Mouse (Mus musculus): ENCODE results near the gene Dapk1. TPM values are rescaled to one million over a fixed set of nuclear protein-coding genes. Genes with fewer than 3 reads are reported as not detected.

Dapk1 gene
- total and polyA plus RNA-seq, 3 experiments = 26.0 to 27.1 (median 26.3) TPM

DNA sequence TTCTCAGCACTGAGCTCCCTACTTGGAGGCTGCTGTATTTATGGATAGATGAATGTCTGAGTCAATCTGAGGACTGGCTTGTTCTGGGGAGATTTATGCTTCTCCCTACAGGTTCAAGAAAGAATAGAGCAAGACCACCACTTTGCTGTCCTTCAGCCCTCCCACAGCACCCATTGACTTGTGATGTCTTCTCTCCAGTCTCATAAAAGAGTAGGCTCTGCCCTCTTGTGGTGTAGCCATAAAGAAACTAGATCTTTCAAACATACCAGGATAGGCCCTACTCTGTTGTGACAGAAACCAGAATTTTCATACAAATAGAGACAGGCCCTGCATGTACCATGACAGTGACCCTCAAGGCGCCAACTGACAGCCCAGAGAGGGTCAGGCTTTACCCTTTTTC, 145.5 kb downstream of the Dapk1 start:
- Histone ChIP-seq H3K27me3 (ENCODE audit: control insufficient read depth, insufficient read depth, low read length) (no peaks in the 10 kb centered on the region), H3K27ac (no peak overlapping the region), H3K4me3 (no peak overlapping the region), H3K9ac (ENCODE audit: low read depth, low read length) (no peak overlapping the region), H3K4me1 (ENCODE audit: control insufficient read depth, insufficient read depth, low read length) (peaks cover 6% of the 10 kb centered on the region), H3K79me2 (replicated peaks; ENCODE audit: control insufficient read depth, insufficient read depth, low read length) (no peaks in the 10 kb centered on the region), H3K36me3 (ENCODE audit: control insufficient read depth, insufficient read depth, low read length) (no peaks in the 10 kb centered on the region)
- TF ChIP-seq CTCF (IDR thresholded peaks at IDR 0.05) = no peak
- TF ChIP-seq EP300 (IDR thresholded peaks at IDR 0.05; ENCODE audit: insufficient read depth, low read depth, low read length) = no peak
- TF ChIP-seq POLR2A (IDR thresholded peaks at IDR 0.05; ENCODE audit: insufficient read depth, low read depth, low read length) = no peak
- intact Hi-C loops (cut with DNase I) = no loop called here
- no peak for DNase-seq
- WGBS = 87% methylated on average over 1 of the region's 1 CpGs

DNA sequence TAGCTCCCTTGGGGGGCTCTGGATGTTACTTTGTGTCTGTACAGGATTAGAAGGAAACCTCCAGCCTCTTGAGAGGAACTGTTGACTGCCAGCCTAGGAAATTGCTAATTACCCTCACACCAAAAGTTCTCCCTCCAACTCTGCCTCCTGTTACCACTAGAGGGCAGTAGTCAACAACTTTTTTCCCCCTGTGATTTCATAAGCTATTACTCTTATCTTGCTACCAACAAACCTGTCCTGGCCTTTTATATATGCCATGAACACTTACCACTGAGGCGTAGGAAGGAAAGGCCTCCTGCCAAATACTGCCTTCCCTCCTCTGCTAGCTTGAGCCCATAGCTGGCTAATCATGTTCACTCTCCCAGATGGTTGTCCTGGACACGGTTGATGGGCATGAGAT, 146.8 kb downstream of the Dapk1 start:
- TF ChIP-seq CTCF (IDR thresholded peaks at IDR 0.05) (peak; percentile 71), POLR2A (IDR thresholded peaks at IDR 0.05; ENCODE audit: insufficient read depth, low read depth, low read length) (no peak), EP300 (IDR thresholded peaks at IDR 0.05; ENCODE audit: insufficient read depth, low read depth, low read length) (no peak)
- H3K27ac ChIP-seq = no peak overlapping the region
- 96% methylated on average over 2 of the region's 2 CpGs for WGBS
- intact Hi-C loops (cut with DNase I) = no loop called here
- H3K79me2 ChIP-seq (replicated peaks; ENCODE audit: control insufficient read depth, insufficient read depth, low read length) = no peaks in the 10 kb centered on the region
- no peak overlapping the region for H3K9ac ChIP-seq (ENCODE audit: low read depth, low read length)
- no peaks in the 10 kb centered on the region for H3K36me3 ChIP-seq (ENCODE audit: control insufficient read depth, insufficient read depth, low read length)
- H3K27me3 ChIP-seq (ENCODE audit: control insufficient read depth, insufficient read depth, low read length) = no peaks in the 10 kb centered on the region
- H3K4me3 ChIP-seq = no peak overlapping the region
- peaks cover 5% of the 10 kb centered on the region for H3K4me1 ChIP-seq (ENCODE audit: control insufficient read depth, insufficient read depth, low read length)
- no peak for DNase-seq

DNA sequence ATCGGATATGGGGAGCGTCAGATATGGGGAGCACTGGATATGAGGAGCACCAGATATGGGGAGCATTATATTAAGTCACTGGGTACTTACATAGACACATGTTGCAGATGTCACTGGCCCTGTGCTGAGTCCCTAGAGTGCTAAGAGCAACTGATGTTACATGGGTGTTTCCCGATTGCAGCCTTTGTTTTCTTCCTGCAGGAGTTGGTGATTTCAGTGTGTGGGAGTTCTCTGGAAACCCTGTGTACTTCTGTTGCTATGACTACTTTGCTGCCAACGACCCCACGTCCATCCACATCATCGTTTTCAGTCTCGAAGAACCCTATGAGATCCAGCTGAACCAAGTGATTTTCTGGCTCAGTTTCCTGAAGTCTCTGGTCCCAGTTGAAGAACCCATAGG, 149.2 kb downstream of the Dapk1 start:
- H3K4me3 ChIP-seq = no peak overlapping the region
- TF ChIP-seq CTCF (IDR thresholded peaks at IDR 0.05) = no peak
- no peak for TF ChIP-seq EP300 (IDR thresholded peaks at IDR 0.05; ENCODE audit: insufficient read depth, low read depth, low read length)
- no peak for TF ChIP-seq POLR2A (IDR thresholded peaks at IDR 0.05; ENCODE audit: insufficient read depth, low read depth, low read length)
- H3K27ac ChIP-seq = no peak overlapping the region
- H3K4me1 ChIP-seq (ENCODE audit: control insufficient read depth, insufficient read depth, low read length) = peaks cover 2% of the 10 kb centered on the region; the same call in 1 of the 2 replicates
- no peaks in the 10 kb centered on the region for H3K27me3 ChIP-seq (ENCODE audit: control insufficient read depth, insufficient read depth, low read length)
- DNase-seq = no peak
- intact Hi-C loops (cut with DNase I) = no loop called here
- WGBS = 68% methylated on average over 7 of the region's 7 CpGs
- H3K36me3 ChIP-seq (ENCODE audit: control insufficient read depth, insufficient read depth, low read length) = no peaks in the 10 kb centered on the region
- no peaks in the 10 kb centered on the region for H3K79me2 ChIP-seq (replicated peaks; ENCODE audit: control insufficient read depth, insufficient read depth, low read length)
- H3K9ac ChIP-seq (ENCODE audit: low read depth, low read length) = no peak overlapping the region

DNA sequence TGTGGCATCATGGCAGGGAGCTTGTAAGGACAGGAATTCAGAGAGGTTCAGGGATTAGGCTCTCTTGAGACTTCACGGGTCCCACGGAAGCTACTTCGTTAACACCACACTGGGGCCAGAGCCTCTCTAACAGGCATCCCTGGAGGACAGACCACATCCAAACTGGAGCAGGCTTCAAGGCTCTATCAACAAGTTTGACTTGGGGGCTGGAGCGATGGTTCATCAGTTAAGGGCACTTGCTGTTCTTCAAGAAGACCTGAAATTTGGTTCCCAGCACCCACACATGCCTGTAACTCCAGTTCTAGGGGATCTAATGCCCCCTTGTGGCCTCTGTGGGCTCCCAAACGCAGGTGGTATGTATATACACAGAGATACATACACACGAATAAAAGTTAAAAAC, 151.5 kb downstream of the Dapk1 start:
- TF ChIP-seq CTCF (IDR thresholded peaks at IDR 0.05) = no peak
- no peak for TF ChIP-seq POLR2A (IDR thresholded peaks at IDR 0.05; ENCODE audit: insufficient read depth, low read depth, low read length)
- no peak for TF ChIP-seq EP300 (IDR thresholded peaks at IDR 0.05; ENCODE audit: insufficient read depth, low read depth, low read length)
- Histone ChIP-seq H3K27ac (no peak overlapping the region), H3K27me3 (ENCODE audit: control insufficient read depth, insufficient read depth, low read length) (no peaks in the 10 kb centered on the region), H3K79me2 (replicated peaks; ENCODE audit: control insufficient read depth, insufficient read depth, low read length) (no peaks in the 10 kb centered on the region), H3K4me1 (ENCODE audit: control insufficient read depth, insufficient read depth, low read length) (peaks cover 2% of the 10 kb centered on the region; the same call in 1 of the 2 replicates), H3K9ac (ENCODE audit: low read depth, low read length) (no peak overlapping the region), H3K36me3 (ENCODE audit: control insufficient read depth, insufficient read depth, low read length) (no peaks in the 10 kb centered on the region), H3K4me3 (no peak overlapping the region)
- WGBS = 97% methylated on average over 6 of the region's 6 CpGs
- no peak for DNase-seq
- intact Hi-C loops (cut with DNase I) = no loop called here

DNA sequence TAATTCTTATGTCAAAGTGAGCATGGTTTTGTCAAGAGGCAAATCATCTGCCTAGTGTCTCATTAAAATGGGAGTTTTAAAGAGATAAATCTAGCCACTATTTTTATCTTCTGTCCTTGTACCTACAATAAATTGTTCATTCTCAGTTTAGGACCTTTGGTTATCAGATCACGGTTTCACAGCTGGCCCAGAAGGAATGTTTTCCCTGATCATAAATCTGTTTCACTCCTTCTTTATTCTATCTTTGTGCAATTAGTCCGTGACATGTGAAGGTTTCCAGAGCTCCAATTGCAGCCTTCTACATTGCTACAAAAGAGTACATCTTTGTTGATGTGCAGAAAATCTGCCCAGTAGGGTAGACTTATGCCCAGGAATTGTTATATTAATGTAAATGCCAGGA, 153.5 kb downstream of the Dapk1 start:
- no peak for TF ChIP-seq CTCF (IDR thresholded peaks at IDR 0.05)
- no peak for TF ChIP-seq POLR2A (IDR thresholded peaks at IDR 0.05; ENCODE audit: insufficient read depth, low read depth, low read length)
- TF ChIP-seq EP300 (IDR thresholded peaks at IDR 0.05; ENCODE audit: insufficient read depth, low read depth, low read length) = no peak
- Histone ChIP-seq H3K27me3 (ENCODE audit: control insufficient read depth, insufficient read depth, low read length) (no peaks in the 10 kb centered on the region), H3K9ac (ENCODE audit: low read depth, low read length) (no peak overlapping the region), H3K27ac (no peak overlapping the region), H3K4me1 (ENCODE audit: control insufficient read depth, insufficient read depth, low read length) (peaks cover 2% of the 10 kb centered on the region; the same call in 1 of the 2 replicates), H3K4me3 (no peak overlapping the region), H3K36me3 (ENCODE audit: control insufficient read depth, insufficient read depth, low read length) (no peaks in the 10 kb centered on the region), H3K79me2 (replicated peaks; ENCODE audit: control insufficient read depth, insufficient read depth, low read length) (no peaks in the 10 kb centered on the region)
- no peak for DNase-seq
- intact Hi-C loops (cut with DNase I) = loop anchor here (5.0 kb wide), 1 partner anchor 487 kb away; no protein-coding TSS in a partner anchor
- WGBS = 75% methylated on average over 2 of the region's 2 CpGs

DNA sequence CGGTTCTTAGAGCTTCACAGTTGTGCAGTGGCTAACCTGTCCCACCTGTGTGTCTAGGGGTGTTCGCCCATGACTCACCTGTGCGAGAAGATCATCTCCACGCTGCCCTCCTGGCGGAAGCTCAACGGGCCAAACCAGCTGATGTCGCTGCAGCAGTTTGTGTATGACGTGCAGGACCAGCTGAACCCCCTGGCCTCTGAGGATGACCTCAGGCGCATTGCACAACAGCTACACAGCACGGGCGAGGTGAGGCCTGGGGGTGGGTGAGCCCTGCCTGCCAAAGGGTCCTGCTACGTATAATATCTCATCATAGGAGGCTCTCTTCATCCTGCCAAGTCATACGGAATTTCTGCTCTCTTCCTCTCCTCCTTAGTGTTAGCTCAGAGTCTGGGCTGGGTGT, 155.5 kb downstream of the Dapk1 start:
- Histone ChIP-seq H3K36me3 (ENCODE audit: control insufficient read depth, insufficient read depth, low read length) (no peaks in the 10 kb centered on the region), H3K4me1 (ENCODE audit: control insufficient read depth, insufficient read depth, low read length) (no peaks in the 10 kb centered on the region), H3K27ac (no peak overlapping the region), H3K79me2 (replicated peaks; ENCODE audit: control insufficient read depth, insufficient read depth, low read length) (no peaks in the 10 kb centered on the region), H3K9ac (ENCODE audit: low read depth, low read length) (no peak overlapping the region), H3K4me3 (no peak overlapping the region), H3K27me3 (ENCODE audit: control insufficient read depth, insufficient read depth, low read length) (no peaks in the 10 kb centered on the region)
- no peak for DNase-seq
- intact Hi-C loops (cut with DNase I) = loop anchor here (5.0 kb wide), 1 partner anchor 485 kb away; no protein-coding TSS in a partner anchor
- WGBS = 81% methylated on average over 13 of the region's 13 CpGs
- TF ChIP-seq CTCF (IDR thresholded peaks at IDR 0.05) = no peak
- no peak for TF ChIP-seq POLR2A (IDR thresholded peaks at IDR 0.05; ENCODE audit: insufficient read depth, low read depth, low read length)
- TF ChIP-seq EP300 (IDR thresholded peaks at IDR 0.05; ENCODE audit: insufficient read depth, low read depth, low read length) = no peak

All from heart, adult 2 months (tissue).